Mouse (Mus musculus) cerebellum, adult 2 months (tissue): ENCODE measurements around the gene Ercc4.

Experiments
- CTCF ChIP-seq: fragments of 200-500 bp; IDR thresholded peaks from 2 replicates; pipeline ENCODE4 v1.5.1; 2011; ENCODE audit warnings: low read depth, mild to moderate bottlenecking, control low read depth, low read length, moderate library complexity, borderline replicate concordance; ENCODE audit not compliant: insufficient read depth
- POLR2A ChIP-seq: fragments of 200-500 bp; IDR thresholded peaks from 2 replicates; pipeline ENCODE4 v1.6.1; 2011; ENCODE audit warnings: low read length, control low read depth, borderline replicate concordance; ENCODE audit not compliant: insufficient read depth

GRCm38 (mm10) chr16:13147810-13148555 lies 38.5 kb downstream of the Ercc4 start:
- TF ChIP-seq CTCF (no peak), POLR2A (no peak)
